Mouse (Mus musculus) limb, embryonic 14.5 days (tissue): ENCODE measurements around the gene Zbed4. TPM values are rescaled to one million over a fixed set of nuclear protein-coding genes. Genes with fewer than 3 reads are reported as not detected.

Source experiments
- ATAC-seq: fragments of 200-750 bp; cut with Nextera tagmentation; 2 replicates; pipeline ENCODE4 v1.8.0; 2017; ENCODE audit warnings: low read depth, moderate number of reproducible peaks, moderate TSS enrichment; ENCODE audit not compliant: low FRiP score
- DNase-seq: peaks from one replicate; pipeline ENCODE4 v3.0.0-alpha.2; 2015; ENCODE audit warnings: low spot score
- H3K27ac ChIP-seq: fragments of 300-500 bp; sonication (generic); replicated peaks from 2 replicates; pipeline ENCODE4 v1.5.1; 2014; ENCODE audit warnings: low read depth, mild to moderate bottlenecking, low read length, moderate library complexity, mixed read lengths
- H3K27me3 ChIP-seq: fragments of 300-500 bp; sonication (generic); 2 replicates; pipeline ENCODE4 v1.6.1; 2014; ENCODE audit warnings: low read length, mixed read lengths; ENCODE audit not compliant: control insufficient read depth, insufficient read depth
- H3K36me3 ChIP-seq: fragments of 300-500 bp; sonication (generic); 2 replicates; pipeline ENCODE4 v1.6.1; 2014; ENCODE audit warnings: mild to moderate bottlenecking, low read length, moderate library complexity, mixed read lengths; ENCODE audit not compliant: control insufficient read depth, insufficient read depth
- H3K4me1 ChIP-seq: fragments of 300-500 bp; sonication (generic); 2 replicates; pipeline ENCODE4 v1.6.1; 2014; ENCODE audit warnings: antibody characterized with exemption, low read length, mixed read lengths; ENCODE audit not compliant: control insufficient read depth, insufficient read depth
- H3K4me2 ChIP-seq: fragments of 300-500 bp; sonication (generic); replicated peaks from 2 replicates; pipeline ENCODE4 v1.6.1; 2014; ENCODE audit warnings: low read depth, mild to moderate bottlenecking, low read length, moderate library complexity; ENCODE audit not compliant: severe bottlenecking
- H3K4me3 ChIP-seq: fragments of 300-500 bp; sonication (generic); replicated peaks from 2 replicates; pipeline ENCODE4 v1.5.1; 2014; ENCODE audit warnings: low read length
- H3K9ac ChIP-seq: fragments of 300-500 bp; sonication (generic); 2 replicates; pipeline ENCODE4 v1.6.1; 2014; ENCODE audit warnings: mild to moderate bottlenecking, low read depth, low read length, moderate library complexity; ENCODE audit not compliant: severe bottlenecking
- H3K9me3 ChIP-seq: fragments of 300-500 bp; sonication (generic); 2 replicates; pipeline ENCODE4 v1.6.1; 2016; ENCODE audit warnings: low read length; ENCODE audit not compliant: control insufficient read depth
- POLR2A ChIP-seq: fragments of 200-500 bp; IDR thresholded peaks from 2 replicates; pipeline ENCODE4 v1.8.0; 2012; ENCODE audit warnings: inconsistent platforms, mild to moderate bottlenecking, moderate library complexity, borderline replicate concordance; ENCODE audit not compliant: insufficient read depth, insufficient read length; ENCODE audit errors: extremely low read depth
- WGBS: fragments of 180-500 bp; shearing (Covaris S2); extraction: QIAGEN DNeasy Blood & Tissue Kit; methylation state at CpG from one replicate; pipeline ENCODE4 v1.1.7; 2014; 5-methylcytosine and 5-hydroxymethylcytosine counted together
- polyA plus RNA-seq, 2 experiments: library from polyadenylated mRNA; depleted of rRNA in 1 of 2; stranded (reverse) in 1 of 2; unstranded in 1 of 2; fragments of >200 nt; fragmentation: Nextera tagmentation in 1 of 2; extraction: Ambion mirVana in 1 of 2; gene quantifications; 2 replicates each; pipeline versions ENCODE4 v1.2.1 to v1.2.3; 2012 to 2014

Zbed4 gene
- polyA plus RNA-seq, 2 experiments: 12.4 to 14.9 TPM

- Histone ChIP-seq H3K9ac (0 out of 2 replicates have a peak overlapping the region, but pooled peaks have one; percentile 31), H3K4me2 (peak overlapping the region; percentile 80), H3K4me3 (peak overlapping the region; percentile 83), H3K27me3 (no peaks in the 10 kb centered on the region), H3K36me3 (peaks cover 6% of the 10 kb centered on the region), H3K4me1 (peaks cover 4% of the 10 kb centered on the region; the same call in 1 of the 2 replicates), H3K27ac (peak overlapping the region; percentile 44; the same call in 1 of the 2 replicates), H3K9me3 (no peaks in the 10 kb centered on the region)
- no peak for TF ChIP-seq POLR2A
- peak; percentile 99 for DNase-seq
- ATAC-seq: peak; percentile 99
- 9% methylated on average over 45 of the region's 54 CpGs for WGBS
These were observed 540 bp upstream of the Zbed4 start for GRCm38 (mm10) chr15:88750677-88751563.

GRCm38 (mm10) chr15:88752403-88752733, 908 bp downstream of the Zbed4 start:
- peaks cover 4% of the 10 kb centered on the region; the same call in 1 of the 2 replicates for H3K4me1 ChIP-seq

GRCm38 (mm10) chr15:88754896-88755295, 3.4 kb downstream of the Zbed4 start:
- H3K4me3 ChIP-seq: no peak overlapping the region
- H3K4me1 ChIP-seq: peaks cover 4% of the 10 kb centered on the region; the same call in 1 of the 2 replicates
- no peaks in the 10 kb centered on the region for H3K9me3 ChIP-seq
- no peak for ATAC-seq
- no peak overlapping the region for H3K27ac ChIP-seq
- 81% methylated on average over 2 of the region's 2 CpGs for WGBS
- H3K36me3 ChIP-seq: peaks cover 33% of the 10 kb centered on the region
- H3K4me2 ChIP-seq: no peak overlapping the region
- no peaks in the 10 kb centered on the region for H3K27me3 ChIP-seq
- H3K9ac ChIP-seq: no peak overlapping the region
- DNase-seq: no peak
- no peak for TF ChIP-seq POLR2A

More at GRCm38 (mm10) chr15:88752403-88752733, 908 bp downstream of the Zbed4 start:
- Histone ChIP-seq H3K36me3 (peaks cover 11% of the 10 kb centered on the region), H3K4me3 (peak overlapping the region; percentile 83), H3K27me3 (no peaks in the 10 kb centered on the region), H3K9me3 (no peaks in the 10 kb centered on the region), H3K27ac (peak overlapping the region; percentile 78), H3K9ac (peak overlapping the region; percentile 88), H3K4me2 (peak overlapping the region; percentile 70)
- DNase-seq (no peak), ATAC-seq (no peak)
- WGBS: under 1% methylated on average over 8 of the region's 8 CpGs
- no peak for TF ChIP-seq POLR2A

GRCm38 (mm10) chr15:88755761-88756160, 4.3 kb downstream of the Zbed4 start:
- WGBS: 97% methylated on average over 18 of the region's 18 CpGs
- peaks cover 41% of the 10 kb centered on the region for H3K36me3 ChIP-seq

GRCm38 (mm10) chr15:88758061-88758460, 6.6 kb downstream of the Zbed4 start:
- H3K9ac ChIP-seq: no peak overlapping the region
- no peaks in the 10 kb centered on the region for H3K27me3 ChIP-seq
- no peak overlapping the region for H3K27ac ChIP-seq
- peaks cover 54% of the 10 kb centered on the region for H3K36me3 ChIP-seq
- ATAC-seq (no peak), DNase-seq (no peak)
- 93% methylated on average over 3 of the region's 3 CpGs for WGBS
- no peak for TF ChIP-seq POLR2A
- H3K9me3 ChIP-seq: no peaks in the 10 kb centered on the region
- H3K4me3 ChIP-seq: no peak overlapping the region
- no peak overlapping the region for H3K4me2 ChIP-seq
- peaks cover 1% of the 10 kb centered on the region; the same call in 1 of the 2 replicates for H3K4me1 ChIP-seq

More at GRCm38 (mm10) chr15:88755761-88756160, 4.3 kb downstream of the Zbed4 start:
- H3K27ac ChIP-seq: no peak overlapping the region
- DNase-seq: no peak
- no peak overlapping the region for H3K4me2 ChIP-seq
- H3K27me3 ChIP-seq: no peaks in the 10 kb centered on the region
- no peak overlapping the region for H3K4me3 ChIP-seq
- ATAC-seq: no peak
- peaks cover 4% of the 10 kb centered on the region; the same call in 1 of the 2 replicates for H3K4me1 ChIP-seq
- no peak overlapping the region for H3K9ac ChIP-seq
- TF ChIP-seq POLR2A: no peak
- no peaks in the 10 kb centered on the region for H3K9me3 ChIP-seq
